Mouse (Mus musculus) urinary bladder, postnatal 4 days (tissue): ENCODE measurements around the gene Zmym6.

Experiments used
- DNase-seq, 2 experiments: peaks; one replicate each; pipeline ENCODE4 v3.0.0; 2021 to 2022; ENCODE audit warnings: low spot score in 2 of 2

Gene Zmym6

GRCm38 (mm10) chr4:127124331-127124730 is 47.1 kb downstream of the Zmym6 start:
- DNase-seq: no peak

DNA sequence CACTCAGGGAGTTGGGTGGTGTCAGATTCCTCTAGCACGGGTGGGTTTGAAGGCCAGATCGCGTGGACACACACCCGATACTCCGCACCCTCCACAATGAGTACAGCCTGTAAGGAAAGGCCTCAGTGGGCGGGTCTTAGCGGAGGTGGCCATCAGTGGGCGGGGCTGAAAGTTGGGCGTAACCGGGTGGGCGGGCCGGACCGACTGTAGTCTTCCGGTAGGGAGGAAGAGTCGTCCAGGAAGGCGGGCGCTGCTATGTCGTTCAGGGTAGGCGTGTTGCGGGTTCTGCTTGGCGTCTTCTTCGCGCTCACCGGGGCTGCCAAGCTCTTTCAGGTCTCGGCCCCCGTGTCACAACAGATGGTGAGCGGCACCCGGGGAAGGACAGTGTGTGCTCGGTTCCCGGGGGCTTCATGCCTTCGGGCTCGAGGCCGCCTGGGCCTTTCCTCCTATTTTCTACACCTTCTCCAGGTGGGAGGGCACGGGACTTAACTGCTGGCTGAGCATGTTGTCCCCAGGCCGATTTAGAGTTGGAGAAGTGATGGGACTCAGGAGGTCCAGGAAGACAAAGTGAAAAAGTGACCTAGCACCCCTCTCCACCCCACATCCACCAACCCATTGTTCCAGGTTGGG is 48.8 kb downstream of the Zmym6 start:
- peak; percentile 81 to 94 for DNase-seq

DNA sequence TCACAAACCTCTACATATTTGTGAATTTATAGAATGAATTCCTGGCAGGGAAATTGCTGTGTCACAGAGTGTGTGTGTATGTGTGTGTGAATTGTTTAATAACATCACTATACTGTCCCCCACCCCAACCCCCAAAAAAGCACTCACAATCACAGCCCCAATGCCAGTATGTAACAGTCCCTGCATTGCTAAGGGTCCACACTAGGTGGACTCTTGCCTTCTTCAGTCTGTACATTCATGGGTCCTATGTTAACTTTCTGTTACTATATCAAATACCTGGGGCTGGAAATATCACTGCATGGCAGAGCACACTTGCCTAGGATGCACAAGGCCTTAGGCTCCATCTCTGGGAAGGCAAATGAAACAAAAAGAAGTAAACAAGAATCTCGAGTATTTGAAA is 57.5 kb downstream of the Zmym6 start:
- no peak for DNase-seq

GRCm38 (mm10) chr4:127137591-127137990 is 60.4 kb downstream of the Zmym6 start:
- no peak for DNase-seq

GRCm38 (mm10) chr4:127138486-127138885 is 61.3 kb downstream of the Zmym6 start:
- no peak for DNase-seq

DNA sequence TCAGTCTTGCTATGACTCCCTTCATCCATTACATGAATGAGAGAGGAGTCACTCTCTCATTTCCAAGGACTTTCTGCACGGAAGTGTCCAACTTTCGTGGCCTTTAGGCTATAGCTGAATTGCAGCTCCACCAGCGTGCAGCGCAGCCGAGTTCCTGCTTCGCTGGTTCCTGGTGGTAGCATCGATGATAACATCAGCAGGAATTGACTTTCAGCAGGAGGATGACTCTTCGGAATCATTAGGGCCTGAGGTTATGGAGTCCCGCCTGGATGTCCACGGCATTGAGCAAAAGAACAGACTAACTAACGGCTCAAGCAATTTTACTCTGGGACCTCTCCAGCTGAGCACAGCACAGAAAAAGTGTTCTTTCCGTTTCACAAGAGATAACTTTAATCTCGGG is 72.8 kb downstream of the Zmym6 start:
- DNase-seq: no peak

DNA sequence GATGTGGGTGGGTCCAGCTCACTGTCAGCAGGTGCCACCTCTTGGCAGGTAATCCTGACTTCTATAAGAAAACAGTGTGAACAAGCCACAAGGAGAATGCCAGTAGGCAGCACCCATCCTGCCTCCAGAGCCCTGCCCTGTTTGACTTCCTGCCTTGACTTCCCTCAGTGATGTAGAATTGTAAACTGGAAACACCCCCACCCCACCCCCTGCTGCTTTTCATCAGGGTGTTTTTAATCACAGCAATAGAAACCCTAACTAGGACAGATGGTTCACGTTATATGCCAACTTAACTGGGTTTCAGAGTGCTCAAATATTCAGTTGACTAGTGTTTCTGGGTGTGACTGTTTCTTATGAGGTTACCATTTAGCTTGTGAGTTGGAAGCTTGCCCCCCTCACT is 76.2 kb downstream of the Zmym6 start:
- DNase-seq: no peak

- DNase-seq: no peak
Observed at GRCm38 (mm10) chr4:127155757-127156156, 78.6 kb downstream of the Zmym6 start.

GRCm38 (mm10) chr4:127157746-127158145 is 80.6 kb downstream of the Zmym6 start:
- no peak for DNase-seq

- no peak for DNase-seq
Observed at GRCm38 (mm10) chr4:127163926-127164325, 86.7 kb downstream of the Zmym6 start.

- no peak for DNase-seq
Observed at GRCm38 (mm10) chr4:127167096-127167495, 89.9 kb downstream of the Zmym6 start.

DNA sequence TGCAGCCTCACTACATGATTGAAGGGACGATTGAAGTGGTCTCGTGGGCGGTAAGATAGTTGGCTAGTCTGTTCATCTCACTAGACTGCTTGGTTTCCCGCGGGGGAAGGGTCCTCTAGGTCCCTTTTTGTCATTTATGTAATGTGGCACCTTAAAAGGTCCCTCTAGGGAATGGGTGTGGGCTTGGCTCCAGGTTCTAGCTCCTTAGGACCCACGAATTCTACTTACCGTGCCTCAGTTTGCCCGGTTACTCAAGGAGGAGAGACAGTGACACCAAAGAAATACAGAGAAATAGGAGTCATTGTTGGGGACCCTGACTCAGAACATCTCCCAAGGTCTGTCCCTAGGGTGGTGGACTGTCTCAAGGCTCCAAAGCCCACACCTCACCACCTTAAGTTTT is 90.5 kb downstream of the Zmym6 start:
- DNase-seq: no peak

- DNase-seq: peak in 1 of 2 experiments; percentile 22
Observed at GRCm38 (mm10) chr4:127168211-127168913, 91.2 kb downstream of the Zmym6 start.

DNA sequence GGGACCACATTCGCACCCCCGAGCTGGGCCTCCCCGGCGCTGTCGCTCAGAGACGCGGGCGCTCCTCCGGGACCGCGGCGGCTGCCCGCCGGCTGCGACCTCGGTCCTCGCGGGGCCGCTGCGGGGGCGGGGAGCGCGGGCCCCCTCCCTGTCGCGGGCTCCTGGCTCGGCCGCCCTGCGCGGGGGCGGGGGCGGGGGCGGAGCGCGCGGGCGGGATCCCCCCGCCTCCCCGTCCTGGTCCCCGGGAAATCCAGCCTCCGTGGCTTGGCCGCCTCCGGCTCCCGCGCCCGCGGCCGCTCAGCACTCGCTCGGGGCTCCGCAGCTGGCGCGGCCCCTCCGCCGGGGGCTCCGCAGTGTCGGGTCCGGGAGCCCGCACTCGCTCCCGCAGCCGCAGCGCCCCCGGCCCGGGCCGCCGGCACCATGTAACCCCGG is 91.7 kb downstream of the Zmym6 start, which contains the start of gene Dlgap3:
TSS of gene Dlgap3 (plus strand) at position 291 of the 432 bp plus-strand sequence.
- peak in 1 of 2 experiments; percentile 22 for DNase-seq

- DNase-seq: no peak
Observed at GRCm38 (mm10) chr4:127169346-127170221, 92.4 kb downstream of the Zmym6 start.

DNA sequence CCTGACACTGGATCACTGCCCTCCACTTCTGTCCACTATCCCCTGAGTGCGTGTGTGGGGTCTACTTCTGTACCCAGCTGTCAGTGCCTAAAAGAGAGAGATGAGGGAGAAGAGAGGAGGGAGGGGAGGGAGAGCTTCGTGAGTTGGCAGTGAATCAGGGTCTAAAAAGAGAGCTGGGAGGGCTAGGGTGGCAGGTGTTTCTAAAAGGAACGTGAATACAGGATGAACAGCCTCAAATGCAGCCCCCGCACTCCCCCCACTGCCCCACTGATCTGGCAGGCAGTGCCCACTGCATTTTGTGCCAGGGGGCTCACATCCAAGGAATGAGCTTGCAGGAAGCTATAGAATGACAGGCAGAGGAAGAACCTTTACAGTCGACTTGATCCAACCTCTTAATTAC is 93.7 kb downstream of the Zmym6 start:
- DNase-seq: no peak

DNA sequence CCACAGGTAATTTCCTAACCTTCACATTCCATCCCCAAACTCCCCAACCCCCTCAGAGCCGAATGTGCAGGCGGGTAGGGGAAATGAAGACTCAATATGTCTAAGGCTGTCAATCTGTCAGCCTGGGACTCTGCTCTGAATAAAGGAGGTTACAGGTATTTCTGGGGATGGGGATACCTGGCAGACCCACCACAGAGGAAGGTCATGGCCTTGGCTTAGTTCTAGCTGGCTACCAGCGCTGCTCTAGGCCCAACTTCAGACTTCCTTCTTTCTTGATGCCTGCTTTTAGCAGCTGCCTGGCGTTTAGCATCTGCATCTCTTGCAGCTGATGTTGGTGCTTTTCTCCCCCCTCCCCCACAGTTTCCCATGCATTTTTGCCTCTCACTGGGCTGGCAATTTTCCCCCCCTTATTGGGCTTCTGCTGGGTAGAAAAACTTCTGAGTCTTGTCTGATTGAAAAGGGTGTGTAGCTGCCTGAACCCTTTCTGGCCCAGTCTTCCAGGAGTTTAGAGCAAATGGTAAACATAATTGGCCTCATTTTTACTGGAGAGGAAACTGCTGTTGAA is 94.2 kb downstream of the Zmym6 start:
- no peak for DNase-seq

DNA sequence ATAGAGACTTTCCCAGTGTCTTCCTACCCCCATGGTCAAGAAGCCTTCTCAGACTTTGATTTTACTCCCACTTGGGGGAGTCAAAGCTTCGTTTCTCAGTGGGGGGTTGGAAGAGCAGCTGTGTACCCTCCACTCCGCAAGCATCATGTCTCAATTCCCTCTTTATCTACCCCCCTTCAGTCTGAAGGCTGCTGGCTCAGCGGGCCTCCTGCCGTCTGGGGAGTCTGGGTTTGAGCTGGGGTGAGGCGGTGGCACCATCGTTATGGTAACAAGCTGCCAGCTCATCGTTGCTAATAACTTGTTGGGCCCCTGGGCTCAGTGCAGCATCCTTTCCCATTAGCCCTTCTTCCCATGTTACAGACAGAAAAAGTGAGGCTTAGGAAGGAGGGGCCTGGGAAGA is 94.9 kb downstream of the Zmym6 start:
- no peak for DNase-seq

DNA sequence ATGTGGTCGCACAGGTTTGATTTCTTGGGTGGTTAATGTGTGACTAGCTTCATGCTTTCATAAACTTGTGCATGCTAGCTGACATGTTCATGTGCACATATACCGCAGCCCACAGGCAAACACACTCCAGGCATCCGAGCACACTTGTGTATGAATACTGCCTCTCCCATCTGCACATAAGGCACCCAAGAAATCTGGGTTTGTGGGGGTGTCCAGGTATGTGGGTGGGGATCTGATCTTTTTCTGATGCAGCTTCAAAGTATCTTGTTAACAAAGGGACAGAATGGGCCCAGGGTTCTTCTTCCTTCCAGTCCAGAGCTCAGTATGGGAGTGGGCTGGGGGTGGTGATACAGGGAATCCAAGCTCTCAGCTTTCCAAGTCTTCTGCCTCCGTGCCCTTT is 95.4 kb downstream of the Zmym6 start:
- no peak for DNase-seq

GRCm38 (mm10) chr4:127173461-127173860 is 96.3 kb downstream of the Zmym6 start:
- peak; percentile 58 to 71 for DNase-seq
